Mouse (Mus musculus): ENCODE measurements around the gene Snx33.
"Not testable (repeated sequence)": the region's sequence is repeated elsewhere in the genome, so short reads cannot be mapped to it uniquely, and the experiment has no call there.

The Snx33 gene

GRCm38 (mm10) chr9:56925291-56926024 lies 2.7 kb downstream of the Snx33 start:
- DNase-seq (ENCODE audit: low spot score) = no peak

- DNase-seq (ENCODE audit: low spot score) = peak; percentile 79
Measured at GRCm38 (mm10) chr9:56924651-56925027, 3.5 kb downstream of the Snx33 start.

GRCm38 (mm10) chr9:56923841-56924650 lies 4.1 kb downstream of the Snx33 start:
- DNase-seq (ENCODE audit: low spot score) = no peak

GRCm38 (mm10) chr9:56922746-56923145 lies 5.4 kb downstream of the Snx33 start:
- no peak for DNase-seq (ENCODE audit: low spot score)

GRCm38 (mm10) chr9:56918466-56918865 lies 9.7 kb downstream of the Snx33 start:
- no peak for DNase-seq (ENCODE audit: low spot score)

GRCm38 (mm10) chr9:56917131-56917530 lies 11.0 kb downstream of the Snx33 start:
- no peak for DNase-seq (ENCODE audit: low spot score)

GRCm38 (mm10) chr9:56915695-56916410 lies 12.3 kb downstream of the Snx33 start:
- DNase-seq (ENCODE audit: low spot score) = no peak

GRCm38 (mm10) chr9:56915116-56915515 lies 13.1 kb downstream of the Snx33 start:
- DNase-seq (ENCODE audit: low spot score) = no peak

GRCm38 (mm10) chr9:56913991-56914390 lies 14.2 kb downstream of the Snx33 start:
- DNase-seq (ENCODE audit: low spot score) = no peak

GRCm38 (mm10) chr9:56911017-56911416 lies 17.2 kb downstream of the Snx33 start:
- DNase-seq (ENCODE audit: low spot score) = no peak

GRCm38 (mm10) chr9:56909991-56910390 lies 18.2 kb downstream of the Snx33 start:
- not testable (repeated sequence) for DNase-seq (ENCODE audit: low spot score)

GRCm38 (mm10) chr9:56907549-56907948 lies 20.6 kb downstream of the Snx33 start:
- DNase-seq (ENCODE audit: low spot score) = no peak

GRCm38 (mm10) chr9:56903662-56904061 lies 24.5 kb downstream of the Snx33 start:
- DNase-seq (ENCODE audit: low spot score) = no peak

- DNase-seq (ENCODE audit: low spot score) = no peak
Measured at GRCm38 (mm10) chr9:56901187-56901586, 27.0 kb downstream of the Snx33 start.

GRCm38 (mm10) chr9:56900571-56900970 lies 27.6 kb downstream of the Snx33 start:
- no peak for DNase-seq (ENCODE audit: low spot score)

- no peak for DNase-seq (ENCODE audit: low spot score)
Measured at GRCm38 (mm10) chr9:56900060-56900459, 28.1 kb downstream of the Snx33 start.

- DNase-seq (ENCODE audit: low spot score) = no peak
Measured at GRCm38 (mm10) chr9:56899409-56899808, 28.8 kb downstream of the Snx33 start.

GRCm38 (mm10) chr9:56896779-56897178 lies 31.4 kb downstream of the Snx33 start:
- no peak for DNase-seq (ENCODE audit: low spot score)

GRCm38 (mm10) chr9:56894006-56894405 lies 34.2 kb downstream of the Snx33 start:
- DNase-seq (ENCODE audit: low spot score) = no peak

- no peak for DNase-seq (ENCODE audit: low spot score)
Measured at GRCm38 (mm10) chr9:56893313-56893712, 34.9 kb downstream of the Snx33 start.

- no peak for DNase-seq (ENCODE audit: low spot score)
Measured at GRCm38 (mm10) chr9:56892111-56892510, 36.1 kb downstream of the Snx33 start.

- DNase-seq (ENCODE audit: low spot score) = peak; percentile 61
Measured at GRCm38 (mm10) chr9:56891517-56892011, 36.6 kb downstream of the Snx33 start.

All from ovary, postnatal 14 days (tissue).